Mouse (Mus musculus) CH12.LX (cell line): ENCODE measurements at regions not wholly inside any gene's neighbourhood (a gene's known extent, or its start where the extent isn't known, plus 50 kb on each side); places are given as distances from the start of the nearest gene placed in this dataset.

Experiments used
- DNase-seq: peaks from one replicate; pipeline ENCODE4 v3.0.0-alpha.2; 2013; ENCODE audit errors: extremely low read depth
- H3K27ac ChIP-seq: 2 replicates; pipeline ENCODE4 v1.5.1; 2012; ENCODE audit warnings: low read depth, mild to moderate bottlenecking, control low read depth, moderate library complexity; ENCODE audit not compliant: insufficient read depth
- H3K27me3 ChIP-seq: replicated peaks from 2 replicates; pipeline ENCODE3; 2012; ENCODE audit warnings: inconsistent platforms
- H3K36me3 ChIP-seq, 2 experiments: replicated peaks in 1 of 2; 2 replicates each; pipeline versions ENCODE3 to v1.6.1; 2012; ENCODE audit warnings: inconsistent platforms in 1 of 2, low read length in 1 of 2, mild to moderate bottlenecking in 1 of 2, mixed read lengths in 1 of 2, moderate library complexity in 1 of 2; ENCODE audit not compliant: control insufficient read depth in 1 of 2, insufficient read depth in 1 of 2
- H3K4me1 ChIP-seq, 2 experiments: 2 replicates each; pipeline ENCODE4 v1.6.1; 2012; ENCODE audit warnings: inconsistent platforms in 1 of 2, moderate library complexity in 1 of 2; ENCODE audit not compliant: insufficient read depth in 2 of 2, control insufficient read depth in 1 of 2
- H3K4me2 ChIP-seq: 2 replicates; pipeline ENCODE4 v1.6.1; 2012; ENCODE audit warnings: low read depth, mild to moderate bottlenecking, control low read depth; ENCODE audit not compliant: poor library complexity, insufficient read depth, severe bottlenecking
- H3K4me3 ChIP-seq, 3 experiments: fragments of 150-350 bp in 1 of 3; sonication (generic) in 1 of 3; replicated peaks in 1 of 3; 2 replicates each; pipeline versions ENCODE3 to v1.5.1; 2011 to 2012; ENCODE audit warnings: low read depth in 2 of 3, low read length in 2 of 3, mild to moderate bottlenecking in 2 of 3, moderate library complexity in 2 of 3, control low read depth in 1 of 3, improper control_type of control experiment in 1 of 3, inconsistent platforms in 1 of 3, mixed read lengths in 1 of 3; ENCODE audit not compliant: poor library complexity in 1 of 3
- H3K79me2 ChIP-seq: replicated peaks from 2 replicates; pipeline ENCODE4 v1.6.1; 2012; ENCODE audit warnings: mild to moderate bottlenecking, moderate library complexity; ENCODE audit not compliant: control insufficient read depth, poor library complexity, insufficient read depth, severe bottlenecking; ENCODE audit errors: extremely low read depth
- H3K9ac ChIP-seq: 2 replicates; pipeline ENCODE4 v1.6.1; 2012; ENCODE audit warnings: low read depth, mild to moderate bottlenecking, control low read depth, moderate library complexity; ENCODE audit not compliant: insufficient read depth
- H3K9me3 ChIP-seq: replicated peaks from 2 replicates; pipeline ENCODE3; 2012; ENCODE audit warnings: low read length, inconsistent platforms, mixed read lengths
- E2F4 ChIP-seq: IDR thresholded peaks from 2 replicates; pipeline ENCODE4 v1.6.1; 2011; ENCODE audit warnings: low read depth, low read length, improper control_type of control experiment; ENCODE audit not compliant: insufficient replicate concordance
- ELF1 ChIP-seq: IDR thresholded peaks from 2 replicates; pipeline ENCODE4 v1.6.1; 2014; ENCODE audit warnings: low read depth, mild to moderate bottlenecking, inconsistent platforms, low read length, improper control_type of control experiment
- EP300 ChIP-seq: IDR thresholded peaks from 2 replicates; pipeline ENCODE4 v1.6.1; 2011; ENCODE audit warnings: low read length, improper control_type of control experiment
- JUN ChIP-seq: IDR thresholded peaks from 2 replicates; pipeline ENCODE4 v1.6.1; 2011; ENCODE audit warnings: low read depth, mild to moderate bottlenecking, low read length, improper control_type of control experiment, moderate library complexity; ENCODE audit not compliant: insufficient read depth
- KAT2A ChIP-seq: IDR thresholded peaks from 2 replicates; pipeline ENCODE4 v1.6.1; 2012; ENCODE audit warnings: low read length, improper control_type of control experiment, inconsistent platforms; ENCODE audit not compliant: insufficient replicate concordance
- MXI1 ChIP-seq: IDR thresholded peaks from 2 replicates; pipeline ENCODE4 v1.6.1; 2011; ENCODE audit warnings: mild to moderate bottlenecking, low read depth, low read length, improper control_type of control experiment
- MYC ChIP-seq: IDR thresholded peaks from 2 replicates; pipeline ENCODE4 v1.6.1; 2011; ENCODE audit warnings: low read depth, mild to moderate bottlenecking, improper control_type of control experiment, low read length
- NRF1 ChIP-seq: IDR thresholded peaks from 2 replicates; pipeline ENCODE4 v1.6.1; 2014; ENCODE audit warnings: low read depth, mild to moderate bottlenecking, inconsistent platforms, low read length, improper control_type of control experiment, moderate library complexity
- PAX5 ChIP-seq: IDR thresholded peaks from 2 replicates; pipeline ENCODE4 v1.6.1; 2012; ENCODE audit warnings: low read length, inconsistent platforms, mixed read lengths
- POLR2A ChIP-seq: IDR thresholded peaks from 2 replicates; pipeline ENCODE4 v1.6.1; 2011; ENCODE audit warnings: low read depth, mild to moderate bottlenecking, improper control_type of control experiment, low read length
- POLR2AphosphoS2 ChIP-seq: IDR thresholded peaks from 2 replicates; pipeline ENCODE4 v1.6.1; 2011; ENCODE audit warnings: low read depth, low read length, improper control_type of control experiment
- RAD21 ChIP-seq: IDR thresholded peaks from 2 replicates; pipeline ENCODE4 v1.6.1; 2011; ENCODE audit warnings: low read depth, mild to moderate bottlenecking, low read length, improper control_type of control experiment, moderate library complexity
- RCOR1 ChIP-seq: conservative IDR thresholded peaks from 2 replicates; pipeline ENCODE4 v1.6.1; 2012; ENCODE audit warnings: low read depth, mild to moderate bottlenecking, inconsistent platforms, low read length, improper control_type of control experiment
- TBP ChIP-seq: conservative IDR thresholded peaks from 2 replicates; pipeline ENCODE4 v1.6.1; 2011; ENCODE audit warnings: low read depth, low read length, improper control_type of control experiment
- UBTF ChIP-seq: IDR thresholded peaks from 2 replicates; pipeline ENCODE4 v1.6.1; 2012; ENCODE audit warnings: low read depth, mild to moderate bottlenecking, inconsistent platforms, low read length, improper control_type of control experiment, moderate library complexity
- USF1 ChIP-seq: IDR thresholded peaks from 2 replicates; pipeline ENCODE4 v1.6.1; 2014; ENCODE audit warnings: low read depth, mild to moderate bottlenecking, inconsistent platforms, low read length, improper control_type of control experiment
- ZNF384 ChIP-seq: IDR thresholded peaks from 2 replicates; pipeline ENCODE4 v1.6.1; 2012; ENCODE audit warnings: low read depth, low read length, improper control_type of control experiment, inconsistent platforms
- dilution Hi-C: fragments of 300-500 bp; cut with MboI; formaldehyde crosslinking; loops from 2 replicates; pipeline ENCODE4 v1.14.3; 2020; ENCODE audit warnings: low sequenced_read_pairs; ENCODE audit not compliant: extremely low pct_unique_long_range_greater_than_20kb, extremely low pct_ligation_motif_present
- in situ Hi-C: fragments of 300-500 bp; cut with MboI; formaldehyde crosslinking; loops from 3 replicates; pipeline ENCODE4 v1.14.3; 2019; ENCODE audit warnings: low sequenced_read_pairs, low pct_ligation_motif_present, low pct_unique_long_range_greater_than_20kb, mixed read lengths

GRCm38 (mm10) chr12:13145186-13146115, 103.6 kb downstream of the Ddx1 start:
- H3K4me2 ChIP-seq = no peak overlapping the region
- H3K4me3 ChIP-seq = no peak overlapping the region
- H3K9me3 ChIP-seq = no peaks in the 10 kb centered on the region
- H3K36me3 ChIP-seq = no peaks in the 10 kb centered on the region
- H3K27me3 ChIP-seq = no peaks in the 10 kb centered on the region
- no peak overlapping the region for H3K9ac ChIP-seq
- TF ChIP-seq USF1 (no peak), NRF1 (no peak), POLR2AphosphoS2 (no peak), RAD21 (no peak), TBP (no peak), MYC (no peak), ELF1 (no peak), POLR2A (no peak), ZNF384 (no peak), EP300 (no peak)
- TF ChIP-seq, all 38 proteins: peak for 0
- Histone ChIP-seq H3K79me2 (no peaks in the 10 kb centered on the region), H3K4me1 (peaks cover 0 to 7% of the 10 kb centered on the region in 2 experiments; a peak in 1 of 4 replicates), H3K27ac (no peak overlapping the region)
- dilution Hi-C loops (no loop called here), in situ Hi-C loops (no loop called here)
- DNase-seq = no peak

- no peaks in the 10 kb centered on the region for H3K36me3 ChIP-seq
- no peaks in the 10 kb centered on the region for H3K27me3 ChIP-seq
- TF ChIP-seq RAD21 (no peak), PAX5 (no peak), NRF1 (no peak), E2F4 (no peak), RCOR1 (no peak), JUN (no peak), MXI1 (no peak), UBTF (no peak), KAT2A (no peak), ZNF384 (no peak)
- no peaks in the 10 kb centered on the region for H3K9me3 ChIP-seq
- H3K4me1 ChIP-seq = peaks cover 0 to 7% of the 10 kb centered on the region in 2 experiments; a peak in 1 of 4 replicates
- dilution Hi-C loops = no loop called here
- H3K27ac ChIP-seq = no peak overlapping the region
- H3K9ac ChIP-seq = no peak overlapping the region
- DNase-seq = no peak
- H3K4me3 ChIP-seq = no peak overlapping the region
- H3K79me2 ChIP-seq = no peaks in the 10 kb centered on the region
- H3K4me2 ChIP-seq = no peak overlapping the region
- in situ Hi-C loops = no loop called here
Observed at GRCm38 (mm10) chr12:13144739-13145138, 104.3 kb downstream of the Ddx1 start.
